Mouse (Mus musculus): ENCODE measurements at regions not wholly inside any gene's neighbourhood (a gene's known extent, or its start where the extent isn't known, plus 50 kb on each side); places are given as distances from the start of the nearest gene placed in this dataset.

GRCm38 (mm10) chr11:117551926-117552325 lies 67.8 kb downstream of the Gm11733 start:
- H3K4me3 ChIP-seq (ENCODE audit: low read depth, low read length) = no peak overlapping the region
- H3K27ac ChIP-seq (ENCODE audit: insufficient read depth, low read length) = no peak overlapping the region
- H3K9ac ChIP-seq (ENCODE audit: low read depth, poor library complexity, severe bottlenecking) = no peak overlapping the region
- no peaks in the 10 kb centered on the region for H3K36me3 ChIP-seq (ENCODE audit: control insufficient read depth, insufficient read depth, low read length, poor library complexity, severe bottlenecking)
- peaks cover 2% of the 10 kb centered on the region for H3K4me1 ChIP-seq (ENCODE audit: control insufficient read depth, insufficient read depth, low read length)
- no peaks in the 10 kb centered on the region for H3K27me3 ChIP-seq (ENCODE audit: control insufficient read depth, insufficient read depth, low read length, poor library complexity, severe bottlenecking)
- no peaks in the 10 kb centered on the region for H3K9me3 ChIP-seq (replicated peaks; ENCODE audit: control insufficient read depth, insufficient read depth, low read length, poor library complexity, severe bottlenecking)
- TF ChIP-seq POLR2A (IDR thresholded peaks at IDR 0.05; ENCODE audit: insufficient read depth, low read length) (no peak), CTCF (IDR thresholded peaks at IDR 0.05; ENCODE audit: low read depth, low read length) (no peak), EP300 (IDR thresholded peaks at IDR 0.05; ENCODE audit: insufficient read depth, low read depth, low read length) (no peak)

GRCm38 (mm10) chr11:117552430-117552969 lies 68.3 kb downstream of the Gm11733 start:
- Histone ChIP-seq H3K9me3 (replicated peaks; ENCODE audit: control insufficient read depth, insufficient read depth, low read length, poor library complexity, severe bottlenecking) (no peaks in the 10 kb centered on the region), H3K4me3 (ENCODE audit: low read depth, low read length) (no peak overlapping the region), H3K27me3 (ENCODE audit: control insufficient read depth, insufficient read depth, low read length, poor library complexity, severe bottlenecking) (no peaks in the 10 kb centered on the region), H3K9ac (ENCODE audit: low read depth, poor library complexity, severe bottlenecking) (no peak overlapping the region), H3K36me3 (ENCODE audit: control insufficient read depth, insufficient read depth, low read length, poor library complexity, severe bottlenecking) (no peaks in the 10 kb centered on the region), H3K27ac (ENCODE audit: insufficient read depth, low read length) (no peak overlapping the region), H3K4me1 (ENCODE audit: control insufficient read depth, insufficient read depth, low read length) (peaks cover 2% of the 10 kb centered on the region)
- TF ChIP-seq CTCF (IDR thresholded peaks at IDR 0.05; ENCODE audit: low read depth, low read length) (no peak), POLR2A (IDR thresholded peaks at IDR 0.05; ENCODE audit: insufficient read depth, low read length) (no peak), EP300 (IDR thresholded peaks at IDR 0.05; ENCODE audit: insufficient read depth, low read depth, low read length) (no peak)

- Histone ChIP-seq H3K36me3 (ENCODE audit: control insufficient read depth, insufficient read depth, low read length, poor library complexity, severe bottlenecking) (no peaks in the 10 kb centered on the region), H3K4me1 (ENCODE audit: control insufficient read depth, insufficient read depth, low read length) (peaks cover 2% of the 10 kb centered on the region), H3K9ac (ENCODE audit: low read depth, poor library complexity, severe bottlenecking) (no peak overlapping the region), H3K27ac (ENCODE audit: insufficient read depth, low read length) (no peak overlapping the region), H3K27me3 (ENCODE audit: control insufficient read depth, insufficient read depth, low read length, poor library complexity, severe bottlenecking) (no peaks in the 10 kb centered on the region), H3K4me3 (ENCODE audit: low read depth, low read length) (no peak overlapping the region), H3K9me3 (replicated peaks; ENCODE audit: control insufficient read depth, insufficient read depth, low read length, poor library complexity, severe bottlenecking) (no peaks in the 10 kb centered on the region)
- TF ChIP-seq EP300 (IDR thresholded peaks at IDR 0.05; ENCODE audit: insufficient read depth, low read depth, low read length) (no peak), CTCF (IDR thresholded peaks at IDR 0.05; ENCODE audit: low read depth, low read length) (no peak), POLR2A (IDR thresholded peaks at IDR 0.05; ENCODE audit: insufficient read depth, low read length) (no peak)
Observed at GRCm38 (mm10) chr11:117554111-117554510, 69.9 kb downstream of the Gm11733 start.

- Histone ChIP-seq H3K9ac (ENCODE audit: low read depth, poor library complexity, severe bottlenecking) (no peak overlapping the region), H3K4me3 (ENCODE audit: low read depth, low read length) (no peak overlapping the region), H3K27me3 (ENCODE audit: control insufficient read depth, insufficient read depth, low read length, poor library complexity, severe bottlenecking) (no peaks in the 10 kb centered on the region), H3K4me1 (ENCODE audit: control insufficient read depth, insufficient read depth, low read length) (peaks cover 2% of the 10 kb centered on the region), H3K9me3 (replicated peaks; ENCODE audit: control insufficient read depth, insufficient read depth, low read length, poor library complexity, severe bottlenecking) (no peaks in the 10 kb centered on the region), H3K36me3 (ENCODE audit: control insufficient read depth, insufficient read depth, low read length, poor library complexity, severe bottlenecking) (no peaks in the 10 kb centered on the region), H3K27ac (ENCODE audit: insufficient read depth, low read length) (no peak overlapping the region)
- TF ChIP-seq POLR2A (IDR thresholded peaks at IDR 0.05; ENCODE audit: insufficient read depth, low read length) (no peak), CTCF (IDR thresholded peaks at IDR 0.05; ENCODE audit: low read depth, low read length) (no peak), EP300 (IDR thresholded peaks at IDR 0.05; ENCODE audit: insufficient read depth, low read depth, low read length) (no peak)
Observed at GRCm38 (mm10) chr11:117557474-117558381, 73.6 kb downstream of the Gm11733 start.

GRCm38 (mm10) chr11:117559839-117560238 lies 75.7 kb downstream of the Gm11733 start:
- no peaks in the 10 kb centered on the region for H3K27me3 ChIP-seq (ENCODE audit: control insufficient read depth, insufficient read depth, low read length, poor library complexity, severe bottlenecking)
- no peak overlapping the region for H3K27ac ChIP-seq (ENCODE audit: insufficient read depth, low read length)

More at GRCm38 (mm10) chr11:117559839-117560238, 75.7 kb downstream of the Gm11733 start:
- Histone ChIP-seq H3K36me3 (ENCODE audit: control insufficient read depth, insufficient read depth, low read length, poor library complexity, severe bottlenecking) (no peaks in the 10 kb centered on the region), H3K4me3 (ENCODE audit: low read depth, low read length) (no peak overlapping the region), H3K9me3 (replicated peaks; ENCODE audit: control insufficient read depth, insufficient read depth, low read length, poor library complexity, severe bottlenecking) (no peaks in the 10 kb centered on the region), H3K4me1 (ENCODE audit: control insufficient read depth, insufficient read depth, low read length) (no peaks in the 10 kb centered on the region), H3K9ac (ENCODE audit: low read depth, poor library complexity, severe bottlenecking) (no peak overlapping the region)
- TF ChIP-seq EP300 (IDR thresholded peaks at IDR 0.05; ENCODE audit: insufficient read depth, low read depth, low read length) (no peak), POLR2A (IDR thresholded peaks at IDR 0.05; ENCODE audit: insufficient read depth, low read length) (no peak)
